Mouse (Mus musculus): Measurements from ENCODE around the gene Foxk2. TPM values are rescaled to one million over a fixed set of nuclear protein-coding genes. Genes with fewer than 3 reads are reported as not detected.
"Not testable (repeated sequence)": the region's sequence is repeated elsewhere in the genome, so short reads cannot be mapped to it uniquely, and the experiment has no call there.

Gene Foxk2
- polyA plus RNA-seq, 1 experiment from 2014 or later: 7.2 TPM

DNA sequence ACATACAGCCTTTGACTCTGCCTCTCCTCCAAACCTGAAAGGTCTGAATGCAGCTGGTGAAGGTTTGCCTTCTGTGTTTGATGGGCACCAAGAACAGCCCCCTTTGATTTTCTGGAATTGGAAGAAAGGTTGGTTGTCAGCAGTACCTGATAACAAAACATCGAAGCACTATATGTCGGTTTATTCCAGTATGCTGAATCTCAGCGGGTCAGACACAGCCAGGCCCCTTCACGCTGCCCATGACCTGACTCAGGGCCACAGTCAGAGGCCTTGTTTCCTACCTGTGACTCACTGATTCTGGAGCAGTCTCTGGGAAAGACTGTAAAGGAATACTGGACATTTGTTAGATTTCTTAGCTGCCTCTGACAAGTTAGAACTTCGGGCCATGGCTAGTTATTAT is 35.0 kb downstream of the Foxk2 start:
- no peak overlapping the region for H3K4me2 ChIP-seq
- peaks cover 80% of the 10 kb centered on the region for H3K36me3 ChIP-seq
- H3K27ac ChIP-seq: no peak overlapping the region
- ATAC-seq (ENCODE audit: insufficient number of reproducible peaks, low FRiP score, low TSS enrichment, low read depth): no peak
- H3K4me1 ChIP-seq: no peaks in the 10 kb centered on the region
- no peaks in the 10 kb centered on the region for H3K9me3 ChIP-seq
- H3K27me3 ChIP-seq: no peaks in the 10 kb centered on the region
- H3K9ac ChIP-seq: no peak overlapping the region
- H3K4me3 ChIP-seq: no peak overlapping the region
- WGBS: 90% methylated on average over 5 of the region's 5 CpGs

DNA sequence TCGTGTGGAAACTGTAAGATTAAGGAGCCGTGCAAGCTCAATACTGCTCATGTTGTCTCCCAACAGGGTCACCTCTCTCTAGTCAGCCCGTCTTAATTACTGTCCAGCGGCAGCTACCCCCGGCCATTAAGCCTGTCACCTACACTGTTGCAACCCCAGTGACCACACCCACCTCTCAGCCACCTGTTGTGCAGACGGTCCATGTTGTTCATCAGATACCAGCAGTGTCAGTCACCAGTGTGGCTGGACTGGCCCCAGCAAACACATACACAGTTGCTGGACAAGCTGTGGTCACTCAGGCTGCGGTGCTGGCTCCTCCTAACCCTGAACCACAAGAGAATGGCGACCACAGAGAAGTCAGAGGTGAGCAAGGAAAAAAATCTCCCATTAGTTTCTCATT is 38.7 kb downstream of the Foxk2 start:
- H3K4me3 ChIP-seq: no peak overlapping the region
- H3K27me3 ChIP-seq: no peaks in the 10 kb centered on the region
- no peak overlapping the region for H3K9ac ChIP-seq
- H3K27ac ChIP-seq: no peak overlapping the region
- peaks cover 82% of the 10 kb centered on the region for H3K36me3 ChIP-seq
- no peaks in the 10 kb centered on the region for H3K4me1 ChIP-seq
- ATAC-seq (ENCODE audit: insufficient number of reproducible peaks, low FRiP score, low TSS enrichment, low read depth): no peak
- 87% methylated on average over 8 of the region's 8 CpGs for WGBS
- no peak overlapping the region for H3K4me2 ChIP-seq
- H3K9me3 ChIP-seq: no peaks in the 10 kb centered on the region

DNA sequence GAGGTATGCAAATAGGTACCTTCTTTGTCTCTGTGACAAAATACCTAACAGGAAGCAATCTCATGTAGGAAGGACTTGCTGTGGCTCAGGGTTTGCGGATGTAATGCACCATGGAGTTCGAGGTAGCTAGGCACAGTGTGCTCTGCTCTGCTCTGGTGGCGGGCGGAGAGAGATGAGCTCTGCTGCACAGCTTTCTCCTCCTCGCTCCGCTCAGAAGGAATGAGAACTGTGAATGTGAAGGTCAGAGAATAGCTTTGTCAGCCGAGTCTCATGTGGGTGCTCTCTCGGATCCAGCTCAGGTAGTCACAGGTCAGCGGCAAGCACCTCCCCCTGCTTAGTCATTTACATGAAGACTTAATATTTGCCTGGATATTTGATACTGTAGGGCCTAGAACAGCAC is 40.5 kb downstream of the Foxk2 start:
- WGBS: 92% methylated on average over 9 of the region's 9 CpGs

DNA sequence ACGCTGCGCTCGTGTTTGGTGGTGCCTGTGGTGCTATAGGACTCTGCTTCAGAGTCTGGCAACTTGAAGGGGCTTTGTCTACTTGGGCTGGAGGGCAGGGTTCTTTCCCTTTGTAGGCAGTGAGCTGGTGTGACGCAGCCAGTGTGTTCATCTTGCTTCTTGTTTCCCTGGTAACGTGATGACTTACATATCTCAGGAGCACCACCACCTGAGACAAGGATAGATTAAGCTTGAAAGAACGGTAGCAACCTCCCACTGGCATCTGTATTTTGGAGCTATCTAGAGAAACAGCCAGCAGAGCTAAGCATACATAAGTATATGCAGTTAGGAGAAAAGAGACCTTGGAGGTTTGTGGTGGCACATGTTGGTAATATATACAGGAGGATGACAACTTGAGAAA is 45.6 kb downstream of the Foxk2 start:
- H3K27ac ChIP-seq: no peak overlapping the region
- no peaks in the 10 kb centered on the region for H3K27me3 ChIP-seq
- WGBS: 91% methylated on average over 6 of the region's 6 CpGs
- no peaks in the 10 kb centered on the region for H3K4me1 ChIP-seq
- peaks cover 91% of the 10 kb centered on the region for H3K36me3 ChIP-seq
- no peak overlapping the region for H3K9ac ChIP-seq
- H3K9me3 ChIP-seq: no peaks in the 10 kb centered on the region
- H3K4me3 ChIP-seq: no peak overlapping the region
- no peak overlapping the region for H3K4me2 ChIP-seq
- no peak for ATAC-seq (ENCODE audit: insufficient number of reproducible peaks, low FRiP score, low TSS enrichment, low read depth)

More for the DNA sequence above, 40.5 kb downstream of the Foxk2 start:
- Histone ChIP-seq H3K4me2 (no peak overlapping the region), H3K4me3 (no peak overlapping the region), H3K4me1 (no peaks in the 10 kb centered on the region), H3K27me3 (no peaks in the 10 kb centered on the region), H3K9me3 (no peaks in the 10 kb centered on the region), H3K27ac (no peak overlapping the region), H3K9ac (no peak overlapping the region), H3K36me3 (peaks cover 87% of the 10 kb centered on the region)
- no peak for ATAC-seq (ENCODE audit: insufficient number of reproducible peaks, low FRiP score, low TSS enrichment, low read depth)

DNA sequence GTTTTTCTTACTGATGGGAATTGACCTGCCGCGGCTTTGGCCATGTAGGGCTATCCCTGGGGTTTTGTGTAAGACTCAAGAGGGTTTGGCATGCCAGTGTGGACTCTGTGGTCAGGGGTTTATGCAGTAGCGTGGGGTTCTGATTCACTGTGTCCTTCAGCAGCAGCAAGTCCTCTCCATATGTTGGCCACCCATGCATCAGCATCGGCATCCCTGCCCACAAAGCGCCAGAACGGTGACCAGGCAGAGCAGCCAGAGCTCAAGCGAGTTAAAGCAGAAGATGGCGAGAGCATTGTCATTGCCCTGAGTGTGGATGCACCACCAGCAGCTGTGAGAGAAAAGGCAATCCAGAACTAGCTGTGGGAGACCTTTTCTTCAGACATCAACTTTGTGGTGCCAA is 46.8 kb downstream of the Foxk2 start:
- WGBS: 97% methylated on average over 8 of the region's 8 CpGs
- peaks cover 86% of the 10 kb centered on the region for H3K36me3 ChIP-seq
- no peaks in the 10 kb centered on the region for H3K27me3 ChIP-seq
- H3K9me3 ChIP-seq: no peaks in the 10 kb centered on the region
- no peak overlapping the region for H3K4me2 ChIP-seq
- no peak overlapping the region for H3K9ac ChIP-seq
- no peak for ATAC-seq (ENCODE audit: insufficient number of reproducible peaks, low FRiP score, low TSS enrichment, low read depth)
- no peak overlapping the region for H3K4me3 ChIP-seq
- no peak overlapping the region for H3K27ac ChIP-seq
- H3K4me1 ChIP-seq: no peaks in the 10 kb centered on the region

GRCm38 (mm10) chr11:121307712-121308111 is 47.9 kb downstream of the Foxk2 start:
- WGBS: 88% methylated on average over 6 of the region's 6 CpGs
- H3K4me2 ChIP-seq; H3K27me3 ChIP-seq; H3K27ac ChIP-seq; ATAC-seq (ENCODE audit: insufficient number of reproducible peaks, low FRiP score, low TSS enrichment, low read depth); H3K4me1 ChIP-seq; H3K9me3 ChIP-seq; H3K4me3 ChIP-seq; H3K9ac ChIP-seq: not testable (repeated sequence)
- H3K36me3 ChIP-seq: peaks cover 75% of the 10 kb centered on the region

- ATAC-seq (ENCODE audit: insufficient number of reproducible peaks, low FRiP score, low TSS enrichment, low read depth): no peak
- 73% methylated on average over 1 of the region's 1 CpGs for WGBS
- H3K9ac ChIP-seq: no peak overlapping the region
- H3K4me1 ChIP-seq: no peaks in the 10 kb centered on the region
- no peaks in the 10 kb centered on the region for H3K9me3 ChIP-seq
- H3K27ac ChIP-seq: no peak overlapping the region
- H3K4me2 ChIP-seq: no peak overlapping the region
- H3K36me3 ChIP-seq: peaks cover 50% of the 10 kb centered on the region
- no peak overlapping the region for H3K4me3 ChIP-seq
- H3K27me3 ChIP-seq: no peaks in the 10 kb centered on the region
These were observed 66.2 kb downstream of the Foxk2 start for GRCm38 (mm10) chr11:121326034-121326433.

GRCm38 (mm10) chr11:121326681-121327080 is 66.9 kb downstream of the Foxk2 start:
- Histone ChIP-seq H3K4me1 (no peaks in the 10 kb centered on the region), H3K9ac (no peak overlapping the region), H3K27me3 (no peaks in the 10 kb centered on the region), H3K36me3 (peaks cover 51% of the 10 kb centered on the region), H3K4me3 (no peak overlapping the region), H3K27ac (no peak overlapping the region), H3K9me3 (no peaks in the 10 kb centered on the region), H3K4me2 (no peak overlapping the region)
- ATAC-seq (ENCODE audit: insufficient number of reproducible peaks, low FRiP score, low TSS enrichment, low read depth): no peak
- 96% methylated on average over 5 of the region's 5 CpGs for WGBS

- 96% methylated on average over 9 of the region's 9 CpGs for WGBS
- no peak for ATAC-seq (ENCODE audit: insufficient number of reproducible peaks, low FRiP score, low TSS enrichment, low read depth)
These were observed 68.4 kb downstream of the Foxk2 start for GRCm38 (mm10) chr11:121328206-121328605.

GRCm38 (mm10) chr11:121328619-121329018 is 68.8 kb downstream of the Foxk2 start:
- ATAC-seq (ENCODE audit: insufficient number of reproducible peaks, low FRiP score, low TSS enrichment, low read depth): no peak
- H3K9ac ChIP-seq: no peak overlapping the region
- H3K9me3 ChIP-seq: no peaks in the 10 kb centered on the region
- no peak overlapping the region for H3K4me2 ChIP-seq
- H3K36me3 ChIP-seq: peaks cover 66% of the 10 kb centered on the region
- no peak overlapping the region for H3K4me3 ChIP-seq
- no peak overlapping the region for H3K27ac ChIP-seq
- H3K4me1 ChIP-seq: no peaks in the 10 kb centered on the region
- no peaks in the 10 kb centered on the region for H3K27me3 ChIP-seq

More at GRCm38 (mm10) chr11:121328206-121328605, 68.4 kb downstream of the Foxk2 start:
- no peaks in the 10 kb centered on the region for H3K9me3 ChIP-seq
- no peak overlapping the region for H3K9ac ChIP-seq
- no peaks in the 10 kb centered on the region for H3K27me3 ChIP-seq
- H3K4me2 ChIP-seq: no peak overlapping the region
- no peak overlapping the region for H3K4me3 ChIP-seq
- H3K27ac ChIP-seq: no peak overlapping the region
- H3K36me3 ChIP-seq: peaks cover 64% of the 10 kb centered on the region
- H3K4me1 ChIP-seq: no peaks in the 10 kb centered on the region

GRCm38 (mm10) chr11:121331641-121332040 is 71.9 kb downstream of the Foxk2 start:
- no peaks in the 10 kb centered on the region for H3K9me3 ChIP-seq
- H3K4me3 ChIP-seq: no peak overlapping the region
- H3K4me2 ChIP-seq: no peak overlapping the region
- no peaks in the 10 kb centered on the region for H3K4me1 ChIP-seq
- ATAC-seq (ENCODE audit: insufficient number of reproducible peaks, low FRiP score, low TSS enrichment, low read depth): no peak
- 89% methylated on average over 3 of the region's 3 CpGs for WGBS
- no peak overlapping the region for H3K9ac ChIP-seq
- peaks cover 87% of the 10 kb centered on the region for H3K36me3 ChIP-seq
- no peaks in the 10 kb centered on the region for H3K27me3 ChIP-seq
- H3K27ac ChIP-seq: no peak overlapping the region

- Histone ChIP-seq H3K4me2 (no peak overlapping the region), H3K4me3 (no peak overlapping the region), H3K27me3 (no peaks in the 10 kb centered on the region), H3K4me1 (no peaks in the 10 kb centered on the region), H3K9me3 (no peaks in the 10 kb centered on the region), H3K36me3 (peaks cover 51% of the 10 kb centered on the region), H3K27ac (no peak overlapping the region), H3K9ac (no peak overlapping the region)
- WGBS: 86% methylated on average over 1 of the region's 1 CpGs
- no peak for ATAC-seq (ENCODE audit: insufficient number of reproducible peaks, low FRiP score, low TSS enrichment, low read depth)
These were observed 79.9 kb downstream of the Foxk2 start for GRCm38 (mm10) chr11:121339647-121340046.

DNA sequence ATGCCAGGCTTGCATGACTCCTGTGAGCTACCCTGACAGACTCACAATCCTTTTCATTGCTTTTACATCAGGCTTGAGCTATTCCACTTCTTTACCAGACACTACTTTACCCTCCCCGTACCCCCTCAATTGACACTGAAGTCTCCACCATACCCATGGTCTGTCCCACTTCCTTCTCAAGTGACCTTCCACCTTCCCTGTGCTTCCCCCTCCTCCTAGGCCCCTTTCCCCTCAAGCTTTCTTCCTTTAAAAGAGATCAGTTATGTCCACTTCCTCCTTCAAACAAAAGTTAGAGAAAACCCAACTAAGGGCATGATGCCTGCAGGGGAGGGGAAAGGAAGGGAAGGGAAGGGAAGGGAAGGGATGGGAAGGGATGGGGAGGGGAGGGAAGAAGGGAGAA is 80.5 kb downstream of the Foxk2 start:
- H3K4me3 ChIP-seq: no peak overlapping the region
- no peak overlapping the region for H3K9ac ChIP-seq
- no peak overlapping the region for H3K4me2 ChIP-seq
- no peaks in the 10 kb centered on the region for H3K9me3 ChIP-seq
- 85% methylated on average over 1 of the region's 1 CpGs for WGBS
- no peaks in the 10 kb centered on the region for H3K27me3 ChIP-seq
- no peak overlapping the region for H3K27ac ChIP-seq
- ATAC-seq (ENCODE audit: insufficient number of reproducible peaks, low FRiP score, low TSS enrichment, low read depth): no peak
- no peaks in the 10 kb centered on the region for H3K4me1 ChIP-seq
- peaks cover 50% of the 10 kb centered on the region for H3K36me3 ChIP-seq
